Mouse (Mus musculus): ENCODE measurements around the gene Mall. TPM values are rescaled to one million over a fixed set of nuclear protein-coding genes. Genes with fewer than 3 reads are reported as not detected.

Mall gene
- polyA plus RNA-seq, 1 experiment from 2014 or later: 1.4 TPM

GRCm38 (mm10) chr2:127723193-127723592 is 6.5 kb downstream of the Mall start:
- 65% methylated on average over 4 of the region's 4 CpGs for WGBS
- Histone ChIP-seq H3K27ac (replicated peaks; ENCODE audit: low read depth, low read length) (no peak overlapping the region), H3K36me3 (replicated peaks; ENCODE audit: control insufficient read depth, insufficient read depth, low read depth, low read length) (no peaks in the 10 kb centered on the region), H3K9me3 (replicated peaks; ENCODE audit: control insufficient read depth, low read length) (no peaks in the 10 kb centered on the region), H3K4me2 (ENCODE audit: low read depth, low read length) (no peak overlapping the region), H3K9ac (replicated peaks; ENCODE audit: low read length) (no peak overlapping the region), H3K4me3 (ENCODE audit: low read depth, low read length) (no peak overlapping the region), H3K4me1 (ENCODE audit: control insufficient read depth, insufficient read depth, low read length) (no peaks in the 10 kb centered on the region; the same call in 1 of the 2 replicates), H3K27me3 (ENCODE audit: control insufficient read depth, insufficient read depth, low read length) (0 out of 2 replicates have a peak, but pooled peaks cover 2% of the 10 kb centered on the region)
- no peak for ATAC-seq (replicated peaks; ENCODE audit: insufficient number of reproducible peaks, low FRiP score, low TSS enrichment, low read depth)
- no peak for DNase-seq (ENCODE audit: low spot score)

GRCm38 (mm10) chr2:127722176-127722892 is 7.4 kb downstream of the Mall start:
- Histone ChIP-seq H3K4me2 (ENCODE audit: low read depth, low read length) (no peak overlapping the region), H3K27me3 (ENCODE audit: control insufficient read depth, insufficient read depth, low read length) (no peaks in the 10 kb centered on the region), H3K4me3 (ENCODE audit: low read depth, low read length) (no peak overlapping the region), H3K36me3 (replicated peaks; ENCODE audit: control insufficient read depth, insufficient read depth, low read depth, low read length) (no peaks in the 10 kb centered on the region), H3K27ac (replicated peaks; ENCODE audit: low read depth, low read length) (no peak overlapping the region), H3K4me1 (ENCODE audit: control insufficient read depth, insufficient read depth, low read length) (no peaks in the 10 kb centered on the region; the same call in 1 of the 2 replicates), H3K9me3 (replicated peaks; ENCODE audit: control insufficient read depth, low read length) (no peaks in the 10 kb centered on the region), H3K9ac (replicated peaks; ENCODE audit: low read length) (no peak overlapping the region)
- 69% methylated on average over 7 of the region's 7 CpGs for WGBS
- ATAC-seq (replicated peaks; ENCODE audit: insufficient number of reproducible peaks, low FRiP score, low TSS enrichment, low read depth) (no peak), DNase-seq (ENCODE audit: low spot score) (no peak)

DNA sequence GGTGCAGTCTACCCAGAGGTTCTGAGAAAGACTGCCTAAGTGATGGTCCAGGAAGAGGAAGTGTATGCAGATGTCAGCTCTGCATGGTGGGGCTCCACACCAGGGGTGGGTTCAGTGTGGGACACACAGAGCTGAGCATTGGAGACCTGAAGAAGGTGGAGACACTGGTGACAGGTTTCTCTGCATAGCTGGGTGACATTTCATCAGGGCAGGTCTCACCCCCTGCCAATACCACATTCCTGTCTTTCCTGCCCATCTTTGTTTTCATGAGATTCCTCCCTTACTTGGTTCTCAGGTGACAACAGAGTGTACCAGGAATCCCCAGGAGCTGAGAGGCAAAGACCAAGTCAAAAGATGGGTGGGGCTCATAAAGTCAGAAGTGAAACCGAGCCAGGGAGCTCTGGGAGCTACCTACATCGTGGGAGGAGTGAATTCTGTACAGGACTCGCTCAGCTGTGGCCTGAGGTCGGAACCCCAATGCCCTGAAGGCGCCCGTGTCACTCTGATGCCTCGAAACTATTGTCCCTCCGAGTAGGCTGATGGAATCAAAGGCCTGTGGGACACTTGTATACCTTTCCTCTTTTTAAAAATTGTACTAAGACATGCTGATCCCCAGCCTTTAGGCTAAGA is 10.8 kb downstream of the Mall start:
- WGBS: 62% methylated on average over 8 of the region's 8 CpGs
- H3K27ac ChIP-seq (replicated peaks; ENCODE audit: low read depth, low read length): no peak overlapping the region
- H3K4me1 ChIP-seq (ENCODE audit: control insufficient read depth, insufficient read depth, low read length): peaks cover 4% of the 10 kb centered on the region
- no peak for ATAC-seq (replicated peaks; ENCODE audit: insufficient number of reproducible peaks, low FRiP score, low TSS enrichment, low read depth)
- no peaks in the 10 kb centered on the region for H3K9me3 ChIP-seq (replicated peaks; ENCODE audit: control insufficient read depth, low read length)
- no peak for DNase-seq (ENCODE audit: low spot score)
- no peaks in the 10 kb centered on the region for H3K36me3 ChIP-seq (replicated peaks; ENCODE audit: control insufficient read depth, insufficient read depth, low read depth, low read length)
- no peak overlapping the region for H3K4me3 ChIP-seq (ENCODE audit: low read depth, low read length)
- H3K4me2 ChIP-seq (ENCODE audit: low read depth, low read length): no peak overlapping the region
- no peak overlapping the region for H3K9ac ChIP-seq (replicated peaks; ENCODE audit: low read length)
- H3K27me3 ChIP-seq (ENCODE audit: control insufficient read depth, insufficient read depth, low read length): no peaks in the 10 kb centered on the region

- Histone ChIP-seq H3K9me3 (replicated peaks; ENCODE audit: control insufficient read depth, low read length) (no peaks in the 10 kb centered on the region), H3K27me3 (ENCODE audit: control insufficient read depth, insufficient read depth, low read length) (no peaks in the 10 kb centered on the region), H3K27ac (replicated peaks; ENCODE audit: low read depth, low read length) (no peak overlapping the region), H3K36me3 (replicated peaks; ENCODE audit: control insufficient read depth, insufficient read depth, low read depth, low read length) (no peaks in the 10 kb centered on the region), H3K4me3 (ENCODE audit: low read depth, low read length) (no peak overlapping the region), H3K9ac (replicated peaks; ENCODE audit: low read length) (no peak overlapping the region), H3K4me1 (ENCODE audit: control insufficient read depth, insufficient read depth, low read length) (peaks cover 4% of the 10 kb centered on the region), H3K4me2 (ENCODE audit: low read depth, low read length) (no peak overlapping the region)
- DNase-seq (ENCODE audit: low spot score) (peak; percentile 32), ATAC-seq (replicated peaks; ENCODE audit: insufficient number of reproducible peaks, low FRiP score, low TSS enrichment, low read depth) (no peak)
- WGBS: 42% methylated on average over 3 of the region's 3 CpGs
Observed at GRCm38 (mm10) chr2:127714726-127715125, 15.0 kb downstream of the Mall start.

GRCm38 (mm10) chr2:127708792-127709191 is 20.9 kb downstream of the Mall start:
- H3K27me3 ChIP-seq (ENCODE audit: control insufficient read depth, insufficient read depth, low read length): no peaks in the 10 kb centered on the region
- H3K4me1 ChIP-seq (ENCODE audit: control insufficient read depth, insufficient read depth, low read length): no peaks in the 10 kb centered on the region
- ATAC-seq (replicated peaks; ENCODE audit: insufficient number of reproducible peaks, low FRiP score, low TSS enrichment, low read depth) (no peak), DNase-seq (ENCODE audit: low spot score) (no peak)
- H3K4me3 ChIP-seq (ENCODE audit: low read depth, low read length): no peak overlapping the region
- H3K4me2 ChIP-seq (ENCODE audit: low read depth, low read length): no peak overlapping the region
- no peak overlapping the region for H3K9ac ChIP-seq (replicated peaks; ENCODE audit: low read length)
- WGBS: 74% methylated on average over 3 of the region's 3 CpGs
- H3K27ac ChIP-seq (replicated peaks; ENCODE audit: low read depth, low read length): no peak overlapping the region
- no peaks in the 10 kb centered on the region for H3K9me3 ChIP-seq (replicated peaks; ENCODE audit: control insufficient read depth, low read length)
- no peaks in the 10 kb centered on the region for H3K36me3 ChIP-seq (replicated peaks; ENCODE audit: control insufficient read depth, insufficient read depth, low read depth, low read length)

DNA sequence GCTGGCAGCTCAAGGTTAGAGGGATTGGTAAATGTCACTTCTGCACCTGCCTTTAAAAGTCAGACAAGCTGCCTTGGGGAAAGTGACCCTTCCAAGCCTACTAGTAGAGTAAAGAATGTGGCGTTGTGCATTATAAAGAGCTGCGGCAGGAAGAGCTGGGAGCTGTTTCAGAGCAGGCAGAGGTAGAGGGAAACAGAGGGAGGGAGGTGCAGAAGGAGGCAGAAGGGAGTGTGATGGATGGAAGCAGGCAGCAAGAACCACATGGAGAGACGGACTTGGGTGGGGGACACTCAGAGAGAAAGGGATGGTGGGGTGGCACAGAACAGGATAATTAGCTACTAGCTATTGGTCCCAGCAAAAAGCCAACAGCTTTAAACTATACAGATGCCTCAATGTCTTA is 21.7 kb downstream of the Mall start:
- 31% methylated on average over 3 of the region's 3 CpGs for WGBS

GRCm38 (mm10) chr2:127705267-127705666 is 24.5 kb downstream of the Mall start:
- DNase-seq (ENCODE audit: low spot score): no peak
- H3K27ac ChIP-seq (replicated peaks; ENCODE audit: low read depth, low read length): no peak overlapping the region
- 84% methylated on average over 6 of the region's 6 CpGs for WGBS
- H3K9ac ChIP-seq (replicated peaks; ENCODE audit: low read length): no peak overlapping the region
- H3K36me3 ChIP-seq (replicated peaks; ENCODE audit: control insufficient read depth, insufficient read depth, low read depth, low read length): no peaks in the 10 kb centered on the region
- H3K4me1 ChIP-seq (ENCODE audit: control insufficient read depth, insufficient read depth, low read length): no peaks in the 10 kb centered on the region
- no peak overlapping the region for H3K4me2 ChIP-seq (ENCODE audit: low read depth, low read length)
- no peak for ATAC-seq (replicated peaks; ENCODE audit: insufficient number of reproducible peaks, low FRiP score, low TSS enrichment, low read depth)
- no peaks in the 10 kb centered on the region for H3K9me3 ChIP-seq (replicated peaks; ENCODE audit: control insufficient read depth, low read length)
- no peak overlapping the region for H3K4me3 ChIP-seq (ENCODE audit: low read depth, low read length)
- no peaks in the 10 kb centered on the region for H3K27me3 ChIP-seq (ENCODE audit: control insufficient read depth, insufficient read depth, low read length)

More for the DNA sequence above, 21.7 kb downstream of the Mall start:
- Histone ChIP-seq H3K4me3 (ENCODE audit: low read depth, low read length) (no peak overlapping the region), H3K36me3 (replicated peaks; ENCODE audit: control insufficient read depth, insufficient read depth, low read depth, low read length) (no peaks in the 10 kb centered on the region), H3K9me3 (replicated peaks; ENCODE audit: control insufficient read depth, low read length) (no peaks in the 10 kb centered on the region), H3K4me1 (ENCODE audit: control insufficient read depth, insufficient read depth, low read length) (no peaks in the 10 kb centered on the region), H3K27me3 (ENCODE audit: control insufficient read depth, insufficient read depth, low read length) (no peaks in the 10 kb centered on the region), H3K27ac (replicated peaks; ENCODE audit: low read depth, low read length) (no peak overlapping the region), H3K9ac (replicated peaks; ENCODE audit: low read length) (no peak overlapping the region), H3K4me2 (ENCODE audit: low read depth, low read length) (no peak overlapping the region)
- ATAC-seq (replicated peaks; ENCODE audit: insufficient number of reproducible peaks, low FRiP score, low TSS enrichment, low read depth) (no peak), DNase-seq (ENCODE audit: low spot score) (no peak)

GRCm38 (mm10) chr2:127689239-127689638 is 40.5 kb downstream of the Mall start:
- no peaks in the 10 kb centered on the region for H3K4me1 ChIP-seq (ENCODE audit: control insufficient read depth, insufficient read depth, low read length)
- H3K27me3 ChIP-seq (ENCODE audit: control insufficient read depth, insufficient read depth, low read length): no peaks in the 10 kb centered on the region
- no peaks in the 10 kb centered on the region for H3K9me3 ChIP-seq (replicated peaks; ENCODE audit: control insufficient read depth, low read length)
- no peak for DNase-seq (ENCODE audit: low spot score)
- 79% methylated on average over 4 of the region's 4 CpGs for WGBS
- ATAC-seq (replicated peaks; ENCODE audit: insufficient number of reproducible peaks, low FRiP score, low TSS enrichment, low read depth): no peak
- H3K9ac ChIP-seq (replicated peaks; ENCODE audit: low read length): no peak overlapping the region
- no peak overlapping the region for H3K4me3 ChIP-seq (ENCODE audit: low read depth, low read length)
- no peak overlapping the region for H3K4me2 ChIP-seq (ENCODE audit: low read depth, low read length)
- no peak overlapping the region for H3K27ac ChIP-seq (replicated peaks; ENCODE audit: low read depth, low read length)
- H3K36me3 ChIP-seq (replicated peaks; ENCODE audit: control insufficient read depth, insufficient read depth, low read depth, low read length): no peaks in the 10 kb centered on the region
